Mouse (Mus musculus) embryo, embryonic 10 days (tissue): ENCODE measurements around the gene Dnaja1.

ENCODE experiments used
- DNase-seq: peaks from one replicate; pipeline ENCODE4 v3.0.0-alpha.2; 2015; ENCODE audit warnings: low spot score

The Dnaja1 gene

DNA sequence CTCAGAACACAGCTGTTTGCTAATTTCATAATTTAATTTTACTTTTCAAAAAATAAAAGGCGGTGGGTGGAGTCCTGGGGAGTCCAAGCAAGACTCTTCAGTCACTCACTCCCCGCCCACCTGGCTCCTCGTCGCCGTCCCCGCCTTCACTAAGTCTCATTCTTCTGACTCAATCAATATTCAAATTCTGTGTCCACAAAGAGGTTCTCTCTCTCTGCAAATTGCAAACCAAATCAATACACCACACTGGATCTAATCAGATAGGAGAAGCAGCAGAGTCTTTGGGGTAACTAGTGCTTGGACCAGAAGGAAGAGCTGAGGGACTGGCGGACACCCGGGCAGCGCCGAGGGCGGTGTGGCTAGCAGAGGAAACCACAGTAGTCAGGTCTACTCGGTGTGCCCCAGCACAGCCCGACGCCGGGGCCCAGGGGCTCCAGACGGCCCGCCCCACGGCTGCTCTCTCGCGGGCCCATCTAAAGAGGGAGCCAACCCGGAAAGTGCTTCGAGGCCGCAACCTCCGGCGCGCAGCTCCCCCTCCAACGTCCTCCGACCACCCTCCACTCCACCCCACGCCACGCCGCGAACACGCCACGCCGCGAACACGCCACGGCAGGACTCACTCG lies 35.3 kb downstream of the Dnaja1 start:
- no peak for DNase-seq

GRCm38 (mm10) chr4:40757780-40758420 lies 36.0 kb downstream of the Dnaja1 start, which contains the start of gene Smu1:
TSS of gene Smu1 (minus strand) at chr4:40757923.
- peak; percentile 99 for DNase-seq

- no peak for DNase-seq
Measured at GRCm38 (mm10) chr4:40759876-40760275, 37.9 kb downstream of the Dnaja1 start.

DNA sequence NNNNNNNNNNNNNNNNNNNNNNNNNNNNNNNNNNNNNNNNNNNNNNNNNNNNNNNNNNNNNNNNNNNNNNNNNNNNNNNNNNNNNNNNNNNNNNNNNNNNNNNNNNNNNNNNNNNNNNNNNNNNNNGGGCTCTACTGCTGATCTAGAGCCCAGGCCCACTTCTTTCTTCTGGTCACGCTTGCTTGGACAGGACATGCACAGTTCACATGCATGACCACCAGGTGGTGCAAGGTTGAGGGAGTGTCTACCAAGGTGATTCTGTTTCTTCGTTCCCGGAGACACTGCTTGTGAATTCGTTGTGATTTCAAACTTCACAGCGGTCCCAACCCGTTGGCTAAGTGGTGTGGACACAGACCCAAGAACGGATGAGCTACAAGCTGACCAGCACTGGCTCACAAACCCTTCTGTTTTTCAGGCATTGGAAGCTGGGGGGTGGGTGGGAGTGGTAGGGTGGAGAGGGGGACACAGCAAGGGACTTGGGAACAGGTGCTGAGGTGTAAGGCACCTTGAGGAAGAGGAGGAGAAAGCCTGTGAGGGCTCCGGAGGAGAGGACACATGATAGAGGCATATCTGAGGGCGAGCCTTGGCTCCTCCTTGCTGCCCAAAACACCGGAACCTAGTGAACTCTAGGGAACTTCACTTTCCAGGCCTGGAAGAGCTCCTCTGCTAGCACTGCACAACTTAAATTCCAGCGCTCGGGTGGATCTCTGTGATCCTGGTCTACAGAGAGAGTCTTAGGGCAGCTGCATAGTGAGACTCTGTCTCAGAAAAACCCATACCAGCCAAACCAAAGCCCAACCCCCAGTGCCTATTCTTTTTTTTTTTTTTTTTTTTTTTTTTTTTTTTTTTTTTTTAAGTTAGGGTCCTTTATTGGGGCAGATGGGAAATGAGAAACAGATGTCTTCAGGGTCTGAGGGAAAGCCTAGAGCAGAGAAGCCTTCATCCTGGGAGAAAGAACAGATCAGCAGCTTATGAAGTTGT lies 52.6 kb downstream of the Dnaja1 start:
- peak; percentile 94 for DNase-seq

DNA sequence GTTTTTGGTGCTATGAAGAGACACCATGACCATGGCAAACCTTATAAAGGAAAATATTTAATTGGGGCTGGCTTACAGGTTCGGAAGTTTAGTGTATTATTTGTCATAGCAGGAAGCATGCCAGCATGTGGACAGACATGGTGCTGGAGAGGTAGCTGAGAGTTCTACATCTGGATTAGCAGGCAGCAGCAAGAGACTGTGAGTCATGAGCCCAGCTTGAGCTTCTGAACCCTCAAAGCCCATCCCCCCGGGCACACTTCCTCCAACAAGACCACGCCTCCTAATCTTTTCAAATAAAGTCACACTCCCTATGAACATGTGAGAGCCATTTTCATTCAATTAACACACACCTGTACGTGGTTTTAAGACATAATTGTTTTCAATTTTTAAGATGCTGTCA lies 54.5 kb downstream of the Dnaja1 start:
- no peak for DNase-seq

DNA sequence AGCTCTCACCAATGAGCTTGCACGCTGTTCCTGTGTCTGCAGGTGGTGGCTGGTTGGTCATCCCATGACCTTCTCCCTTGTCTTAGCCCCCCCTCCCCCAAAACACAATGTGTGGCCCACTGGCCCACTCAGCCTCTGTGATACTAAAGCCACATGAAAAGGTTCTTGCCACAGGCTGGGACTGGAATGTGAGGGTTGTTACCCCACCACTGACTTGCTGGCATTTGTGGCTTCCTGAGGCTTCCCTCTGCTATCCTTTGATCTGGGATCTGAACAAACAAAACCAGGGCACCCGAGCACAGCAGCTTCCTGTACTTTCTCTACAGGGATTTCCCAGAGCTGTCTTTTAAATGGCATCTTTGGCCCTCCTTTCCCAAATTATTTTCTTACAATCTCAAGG lies 55.2 kb downstream of the Dnaja1 start:
- peak; percentile 22 for DNase-seq

- no peak for DNase-seq
Measured at GRCm38 (mm10) chr4:40778656-40779055, 56.7 kb downstream of the Dnaja1 start.

DNA sequence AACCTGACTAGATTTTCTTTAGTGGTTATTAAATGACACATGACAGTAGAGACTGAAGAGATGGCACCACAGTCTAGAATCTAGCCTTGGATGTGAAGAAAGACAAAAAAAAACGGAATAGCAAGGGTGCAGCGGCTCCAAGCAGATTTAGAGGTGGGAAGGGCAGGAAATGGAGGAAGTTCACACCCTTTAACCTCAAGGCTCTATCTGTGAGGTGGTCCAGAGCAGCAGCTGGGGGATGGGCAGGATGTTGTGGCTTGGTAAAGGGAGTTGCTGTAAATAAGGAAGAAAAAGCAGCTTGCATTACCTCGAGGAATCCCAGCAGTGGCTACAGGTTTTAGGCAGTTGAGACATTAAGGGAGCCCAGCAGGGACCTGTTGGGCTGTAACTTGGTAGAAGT lies 59.2 kb downstream of the Dnaja1 start:
- DNase-seq, result peak; percentile 55

GRCm38 (mm10) chr4:40781797-40782495 lies 60.0 kb downstream of the Dnaja1 start:
- DNase-seq, result no peak

DNA sequence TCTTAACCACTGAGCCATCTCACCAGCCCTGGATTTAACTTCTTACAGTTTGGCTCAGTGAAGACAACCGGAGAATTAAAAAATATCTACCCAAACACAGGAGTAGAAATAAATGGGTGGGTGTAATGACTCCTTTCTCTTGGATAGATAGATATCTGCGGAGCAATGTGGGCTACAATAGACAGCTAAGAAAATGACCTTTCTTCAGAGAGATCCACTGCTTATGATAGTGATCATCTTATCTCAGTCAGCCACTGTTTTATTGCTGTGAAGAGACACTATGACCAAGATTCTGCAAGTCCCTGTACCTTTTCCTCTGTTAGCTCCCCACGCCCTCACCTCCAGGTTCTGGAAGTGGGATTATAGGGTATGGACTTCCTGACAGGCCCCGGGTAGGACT lies 61.1 kb downstream of the Dnaja1 start:
- no peak for DNase-seq

DNA sequence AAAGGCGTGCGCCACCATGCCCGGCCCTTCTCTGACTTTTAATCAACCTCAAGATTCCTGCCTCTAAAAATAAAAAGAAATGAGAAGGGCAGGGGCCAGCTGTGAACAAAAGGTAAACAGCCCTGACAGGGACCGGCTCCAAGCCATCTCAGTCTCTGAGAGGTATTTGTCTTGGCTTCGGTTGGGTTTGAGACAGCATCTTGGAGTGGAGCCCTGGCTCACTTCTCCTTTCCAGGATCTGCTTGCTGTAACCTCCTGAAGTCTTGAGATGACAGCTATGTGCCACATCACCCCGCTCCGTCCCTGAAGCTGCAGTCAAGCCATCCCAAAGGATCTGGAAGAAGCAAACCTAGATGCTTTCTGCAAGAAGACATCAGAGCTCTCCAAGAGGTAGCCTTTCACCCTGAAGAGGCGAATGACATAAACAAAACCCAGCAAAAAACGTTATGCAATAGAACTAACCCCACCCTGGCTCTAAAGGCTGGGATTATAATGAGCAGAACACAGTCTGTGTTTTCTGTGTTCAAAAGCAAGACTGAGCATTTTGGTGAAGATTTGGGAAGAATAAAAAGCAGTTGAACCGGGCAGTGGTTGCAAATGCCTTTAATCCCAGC lies 62.7 kb downstream of the Dnaja1 start:
- DNase-seq, result no peak

DNA sequence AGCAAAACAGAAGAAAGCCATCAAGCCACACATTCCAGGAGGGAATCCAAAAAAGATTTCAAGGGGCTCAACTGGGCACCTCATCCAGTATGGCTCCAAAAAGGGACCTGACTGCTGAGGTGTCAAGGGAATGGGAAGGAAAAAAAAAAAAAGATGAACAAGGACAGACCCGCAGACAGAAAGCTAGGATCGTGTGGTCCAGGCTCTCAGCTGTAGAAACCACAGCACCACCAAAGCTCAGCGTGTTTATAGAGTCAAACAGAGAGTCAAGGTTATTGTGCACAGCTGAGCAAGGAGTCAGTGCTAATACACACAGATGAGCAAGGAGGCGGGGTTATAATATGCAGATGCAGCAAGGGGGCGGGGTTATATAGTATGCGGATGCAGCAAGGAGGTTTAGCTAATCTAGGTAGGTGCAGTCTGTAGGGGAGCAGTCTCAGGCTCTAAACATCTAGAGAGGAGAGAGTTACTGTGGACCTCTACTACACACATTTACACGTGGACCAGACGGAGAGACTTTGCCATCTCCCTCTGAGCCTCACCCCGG lies 63.7 kb downstream of the Dnaja1 start:
- no peak for DNase-seq

GRCm38 (mm10) chr4:40786578-40786977 lies 64.6 kb downstream of the Dnaja1 start:
- DNase-seq, result no peak
